Mouse (Mus musculus) ES-E14 (cell line): Measurements from ENCODE around the gene Enah.

ENCODE experiments used
- CHD2 ChIP-seq: IDR thresholded peaks from 2 replicates; pipeline ENCODE4 v1.6.1; 2014; ENCODE audit warnings: mild to moderate bottlenecking, low read depth, low read length, inconsistent platforms
- HCFC1 ChIP-seq: IDR thresholded peaks from 2 replicates; pipeline ENCODE4 v1.6.1; 2012; ENCODE audit warnings: low read length, inconsistent platforms, borderline replicate concordance; ENCODE audit not compliant: insufficient read depth
- MAFK ChIP-seq: IDR thresholded peaks from 2 replicates; pipeline ENCODE4 v1.6.1; 2014; ENCODE audit warnings: mild to moderate bottlenecking, low read depth, low read length, inconsistent platforms; ENCODE audit not compliant: insufficient read depth
- ZNF384 ChIP-seq: IDR thresholded peaks from 2 replicates; pipeline ENCODE4 v1.6.1; 2012; ENCODE audit warnings: low read depth, low read length, inconsistent platforms

DNA sequence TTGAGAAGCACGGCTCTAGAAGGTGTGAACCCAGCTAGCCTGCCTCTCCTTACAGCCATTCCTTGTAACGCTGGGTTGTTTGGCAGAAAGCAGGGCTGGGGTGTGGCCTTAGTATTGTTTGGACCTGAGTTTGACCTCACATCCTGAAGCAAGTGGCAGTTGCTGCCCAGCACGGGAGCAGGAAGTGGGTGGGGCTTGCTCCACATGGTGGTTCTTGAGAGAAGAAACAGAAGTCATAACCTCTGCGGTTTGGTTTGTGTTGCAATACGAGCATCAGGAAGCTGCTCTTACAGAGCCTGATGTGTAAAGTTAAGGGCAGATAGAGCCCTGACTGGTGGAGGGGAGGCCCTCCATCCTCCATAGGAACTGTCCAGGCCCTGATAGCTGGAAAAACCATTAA lies 159.1 kb downstream of the Enah start:
- TF ChIP-seq CHD2 (no peak), ZNF384 (no peak), HCFC1 (no peak), MAFK (no peak)
